In genomic region chr15:83592260-83593188, GRCm38 (mm10) we compare ENCODE assay signal across 10 mouse cellular contexts. TPM values are rescaled to one million over a fixed set of nuclear protein-coding genes. Genes with fewer than 3 reads are reported as not detected.
DNase-seq lines count a peak whose midpoint lies in the region; ATAC-seq and TF ChIP-seq lines count a peak whose summit lies in the region.
"Had no signal": no experiment of that assay in that cellular context is flagged by ENCODE, and none has a peak within 500 bp of the region (broad histone marks: within the 10 kb centered on the region; RNA-seq: fewer than 3 reads in every experiment).

No protein-coding gene starts in this region.

- no peak overlapping the region for H3K4me2 ChIP-seq in heart, embryonic 16.5 days (ENCODE audit: low read depth, low read length)
- H3K4me2 ChIP-seq in embryonic facial prominence, embryonic 14.5 days (ENCODE audit: low read depth, low read length): no peak overlapping the region
- peak overlapping the region; percentile 96 for H3K4me2 ChIP-seq in liver, embryonic 12.5 days

- H3K4me3 ChIP-seq in heart, embryonic 16.5 days (ENCODE audit: low read length): no peak overlapping the region
- no peak overlapping the region for H3K4me3 ChIP-seq in embryonic facial prominence, embryonic 14.5 days (ENCODE audit: low read depth, low read length)
- peak overlapping the region; percentile 95 for H3K4me3 ChIP-seq in liver, embryonic 12.5 days
- 0 out of 2 replicates have a peak overlapping the region, but pooled peaks have one; percentile 10 for H3K4me3 ChIP-seq in spleen, adult 2 months (ENCODE audit: extremely low read depth, insufficient read depth, insufficient read length)

- no peak for DNase-seq in heart, adult 18-20 months
- no peak for DNase-seq in embryonic facial prominence, embryonic 14.5 days (ENCODE audit: low spot score)
- no peak for DNase-seq in spleen, adult 2 months (ENCODE audit: low read depth in 1 of 2, low spot score in 2 of 2)
- DNase-seq in urinary bladder, postnatal 4 days (ENCODE audit: low spot score in 2 of 2): no peak
- DNase-seq in thymus, postnatal 10 days (ENCODE audit: low spot score in 2 of 2): no peak
- DNase-seq: layer of hippocampus, postnatal 36 days; thymus, postnatal 14 days had no signal

- peaks cover 17% of the 10 kb centered on the region for H3K4me1 ChIP-seq in heart, embryonic 16.5 days (ENCODE audit: control insufficient read depth, insufficient read depth, low read length)
- H3K4me1 ChIP-seq in embryonic facial prominence, embryonic 14.5 days (ENCODE audit: control insufficient read depth, insufficient read depth, low read length): peaks cover 9% of the 10 kb centered on the region
- H3K4me1 ChIP-seq in liver, embryonic 12.5 days: peaks cover 61% of the 10 kb centered on the region
- no peaks in the 10 kb centered on the region; the same call in 1 of the 2 replicates for H3K4me1 ChIP-seq in spleen, adult 2 months (ENCODE audit: control insufficient read depth, insufficient read depth, insufficient read length)

- no peaks in the 10 kb centered on the region for H3K27me3 ChIP-seq in heart, embryonic 16.5 days (ENCODE audit: control insufficient read depth, insufficient read depth, low read length)
- H3K27me3 ChIP-seq in embryonic facial prominence, embryonic 14.5 days (replicated peaks; ENCODE audit: control insufficient read depth, insufficient read depth, low read length): no peaks in the 10 kb centered on the region
- no peaks in the 10 kb centered on the region for H3K27me3 ChIP-seq in liver, embryonic 12.5 days (replicated peaks)
- no peaks in the 10 kb centered on the region for H3K27me3 ChIP-seq in spleen, adult 2 months (ENCODE audit: control insufficient read depth, insufficient read depth, low read length)

- no peak for ATAC-seq in heart, embryonic 16.5 days (replicated peaks; ENCODE audit: extremely low read depth, insufficient read depth, low FRiP score)
- ATAC-seq in embryonic facial prominence, embryonic 14.5 days (ENCODE audit: low read depth): no peak
- ATAC-seq in liver, embryonic 12.5 days: peak; percentile 76
- no peak for ATAC-seq in frontal cortex, adult (ENCODE audit: low TSS enrichment)

- TF ChIP-seq CTCF in spleen, adult 2 months (IDR thresholded peaks at IDR 0.05; ENCODE audit: extremely low read depth, insufficient read depth, insufficient read length, insufficient replicate concordance): no peak

- H3K9me3 ChIP-seq in heart, embryonic 16.5 days (replicated peaks; ENCODE audit: control insufficient read depth, low read length): no peaks in the 10 kb centered on the region
- H3K9me3 ChIP-seq in embryonic facial prominence, embryonic 14.5 days (ENCODE audit: control insufficient read depth, low read length): no peaks in the 10 kb centered on the region
- no peaks in the 10 kb centered on the region for H3K9me3 ChIP-seq in liver, embryonic 12.5 days (replicated peaks)

- H3K27ac ChIP-seq in heart, embryonic 16.5 days (ENCODE audit: low read length): peak overlapping the region; percentile 14; the same call in 1 of the 2 replicates
- no peak overlapping the region for H3K27ac ChIP-seq in embryonic facial prominence, embryonic 14.5 days (replicated peaks; ENCODE audit: low read depth, low read length)
- H3K27ac ChIP-seq in liver, embryonic 12.5 days: peak overlapping the region; percentile 100
- peak overlapping the region; percentile 74 for H3K27ac ChIP-seq in spleen, adult 2 months (ENCODE audit: insufficient read depth, low read length)

- WGBS in heart, embryonic 16.5 days: 49% methylated on average over 8 of the region's 8 CpGs
- 69% methylated on average over 8 of the region's 8 CpGs for WGBS in embryonic facial prominence, embryonic 14.5 days
- 18% methylated on average over 8 of the region's 8 CpGs for WGBS in liver, embryonic 12.5 days (ENCODE audit: insufficient replicate concordance)
- 81% methylated on average over 8 of the region's 8 CpGs for WGBS in spleen, adult 2 months

- no peak for TF ChIP-seq POLR2A in spleen, adult 2 months (IDR thresholded peaks at IDR 0.05; ENCODE audit: low read depth, low read length)

- peaks cover 2% of the 10 kb centered on the region; the same call in 1 of the 2 replicates for H3K36me3 ChIP-seq in heart, embryonic 16.5 days (ENCODE audit: control insufficient read depth, insufficient read depth)
- H3K36me3 ChIP-seq in embryonic facial prominence, embryonic 14.5 days (ENCODE audit: control insufficient read depth, insufficient read depth, low read length): peaks cover 12% of the 10 kb centered on the region
- peaks cover 43% of the 10 kb centered on the region for H3K36me3 ChIP-seq in liver, embryonic 12.5 days
- no peaks in the 10 kb centered on the region for H3K36me3 ChIP-seq in spleen, adult 2 months (ENCODE audit: control insufficient read depth, insufficient read depth, low read length)

- H3K9ac ChIP-seq in heart, embryonic 16.5 days (ENCODE audit: low read length): peak overlapping the region; percentile 49
- peak overlapping the region; percentile 79; the same call in 1 of the 2 replicates for H3K9ac ChIP-seq in embryonic facial prominence, embryonic 14.5 days (ENCODE audit: low read depth, low read length)
- peak overlapping the region; percentile 96 for H3K9ac ChIP-seq in liver, embryonic 12.5 days

RNA-seq across cellular contexts. Expression of gene Ttll12, which starts 2.4 kb away (rescaled TPM):
- polyA plus RNA-seq in heart, embryonic 16.5 days (2015; fragmentation: Nextera tagmentation; extraction: Ambion mirVana): 18.8 and 20.7 TPM in 2 replicates
- total RNA-seq in heart, adult 18-20 months (2021): 1 to 10 TPM; 6.0 TPM
- 30.7 and 36.8 TPM in 2 replicates for polyA plus RNA-seq in embryonic facial prominence, embryonic 14.5 days (2014; fragmentation: Nextera tagmentation; extraction: Ambion mirVana)
- 62.7 and 64.0 TPM in 2 replicates for polyA plus RNA-seq in liver, embryonic 12.5 days (2016; fragmentation: Nextera tagmentation; extraction: Ambion mirVana)
- polyA plus RNA-seq in spleen, adult 2 months (2012; rRNA removed): 19.9 and 23.6 TPM in 2 replicates

RNA-seq across cellular contexts. Expression of gene Mcat, which starts 28.9 kb away (rescaled TPM):
- 32.9 and 34.6 TPM in 2 replicates for polyA plus RNA-seq in heart, embryonic 16.5 days (2015; fragmentation: Nextera tagmentation; extraction: Ambion mirVana)
- total RNA-seq in heart, adult 18-20 months (2021): 10 to 100 TPM; 45.0 to 47.3 TPM
- polyA plus RNA-seq in embryonic facial prominence, embryonic 14.5 days (2014; fragmentation: Nextera tagmentation; extraction: Ambion mirVana): 34.9 and 37.1 TPM in 2 replicates
- polyA plus RNA-seq in liver, embryonic 12.5 days (2016; fragmentation: Nextera tagmentation; extraction: Ambion mirVana): 27.1 and 28.1 TPM in 2 replicates
- polyA plus RNA-seq in spleen, adult 2 months (2012; rRNA removed): 19.1 and 20.9 TPM in 2 replicates

RNA-seq across cellular contexts. Expression of gene Tspo, which starts 29.1 kb away (rescaled TPM):
- polyA plus RNA-seq in heart, embryonic 16.5 days (2015; fragmentation: Nextera tagmentation; extraction: Ambion mirVana): 182 and 185 TPM in 2 replicates
- total RNA-seq in heart, adult 18-20 months (2021): 10 to 100 TPM; 66.2 to 75.9 TPM
- 56.7 and 70.8 TPM in 2 replicates for polyA plus RNA-seq in embryonic facial prominence, embryonic 14.5 days (2014; fragmentation: Nextera tagmentation; extraction: Ambion mirVana)
- polyA plus RNA-seq in liver, embryonic 12.5 days (2016; fragmentation: Nextera tagmentation; extraction: Ambion mirVana): 186 and 192 TPM in 2 replicates
- polyA plus RNA-seq in spleen, adult 2 months (2012; rRNA removed): 257 and 293 TPM in 2 replicates

Comparison
In these comparisons a context has a peak if more than half of its experiments do, and no peak if none do; other contexts are left out.
1. H3K4me3 ChIP-seq: peak in liver, embryonic 12.5 days (single experiment) and spleen, adult 2 months (single experiment); none in heart, embryonic 16.5 days (single experiment) and embryonic facial prominence, embryonic 14.5 days (single experiment).
2. Peak in every context shown above with its lines, with median percentiles within 50 percentile points of each other: H3K9ac ChIP-seq.